Mouse (Mus musculus): ENCODE results near the gene Ndufs2. TPM values are rescaled to one million over a fixed set of nuclear protein-coding genes. Genes with fewer than 3 reads are reported as not detected.
A peak's percentile ranks its signal among the peaks of the same experiment; 100 is the strongest.

The Ndufs2 gene
- polyA plus RNA-seq, 1 experiment, result 154 TPM

- Histone ChIP-seq H3K4me3 (ENCODE audit: control insufficient read depth, insufficient read depth, low read length) (no peak overlapping the region), H3K4me1 (replicated peaks; ENCODE audit: control insufficient read depth, insufficient read depth, low read length) (peaks cover 8% of the 10 kb centered on the region), H3K27me3 (ENCODE audit: control insufficient read depth, insufficient read depth, low read length) (no peaks in the 10 kb centered on the region), H3K36me3 (ENCODE audit: control insufficient read depth, insufficient read depth, low read length) (peaks cover 8% of the 10 kb centered on the region), H3K27ac (ENCODE audit: control insufficient read depth, insufficient read depth, low read length) (no peak overlapping the region)
- WGBS, result 73% methylated on average over 4 of the region's 4 CpGs
- TF ChIP-seq POLR2A (IDR thresholded peaks at IDR 0.05; ENCODE audit: control insufficient read depth, extremely low read depth, insufficient read depth, low read length, poor library complexity) (no peak), CTCF (IDR thresholded peaks at IDR 0.05; ENCODE audit: borderline replicate concordance, control insufficient read depth, extremely low read depth, insufficient read depth, low read length, poor library complexity) (no peak)
- no peak for DNase-seq
These were observed 37.1 kb upstream of the Ndufs2 start for GRCm38 (mm10) chr1:171288328-171288727.

- H3K4me3 ChIP-seq (ENCODE audit: control insufficient read depth, insufficient read depth, low read length), result peak within 1 kb of the TSS; percentile 94
- H3K27me3 ChIP-seq (ENCODE audit: control insufficient read depth, insufficient read depth, low read length), result no peaks in the 10 kb centered on the region
- WGBS, result 2% methylated on average over 49 of the region's 49 CpGs
- H3K27ac ChIP-seq (ENCODE audit: control insufficient read depth, insufficient read depth, low read length), result no peak within 1 kb of the TSS
- peaks cover 8% of the 10 kb centered on the region for H3K4me1 ChIP-seq (replicated peaks; ENCODE audit: control insufficient read depth, insufficient read depth, low read length)
- DNase-seq, result peak; percentile 92
- H3K36me3 ChIP-seq (ENCODE audit: control insufficient read depth, insufficient read depth, low read length), result peaks cover 8% of the 10 kb centered on the region
- TF ChIP-seq POLR2A (IDR thresholded peaks at IDR 0.05; ENCODE audit: control insufficient read depth, extremely low read depth, insufficient read depth, low read length, poor library complexity), result peak; percentile 76
- 0 out of 2 replicates have a peak, but pooled peaks have one; percentile 24 for TF ChIP-seq CTCF (IDR thresholded peaks at IDR 0.05; ENCODE audit: borderline replicate concordance, control insufficient read depth, extremely low read depth, insufficient read depth, low read length, poor library complexity)
These were observed 36.2 kb upstream of the Ndufs2 start, which contains the start of gene Usp21 for GRCm38 (mm10) chr1:171287136-171288081. Gene Usp21 (minus strand): TSS chr1:171287991.

- Histone ChIP-seq H3K27ac (ENCODE audit: control insufficient read depth, insufficient read depth, low read length) (no peak overlapping the region), H3K27me3 (ENCODE audit: control insufficient read depth, insufficient read depth, low read length) (no peaks in the 10 kb centered on the region), H3K36me3 (ENCODE audit: control insufficient read depth, insufficient read depth, low read length) (peaks cover 8% of the 10 kb centered on the region), H3K4me3 (ENCODE audit: control insufficient read depth, insufficient read depth, low read length) (no peak overlapping the region), H3K4me1 (replicated peaks; ENCODE audit: control insufficient read depth, insufficient read depth, low read length) (peaks cover 12% of the 10 kb centered on the region)
- no peak for DNase-seq
- TF ChIP-seq POLR2A (IDR thresholded peaks at IDR 0.05; ENCODE audit: control insufficient read depth, extremely low read depth, insufficient read depth, low read length, poor library complexity), result no peak
- no peak for TF ChIP-seq CTCF (IDR thresholded peaks at IDR 0.05; ENCODE audit: borderline replicate concordance, control insufficient read depth, extremely low read depth, insufficient read depth, low read length, poor library complexity)
- 96% methylated on average over 19 of the region's 19 CpGs for WGBS
These were observed 35.3 kb upstream of the Ndufs2 start for GRCm38 (mm10) chr1:171286517-171286916.

- 84% methylated on average over 20 of the region's 20 CpGs for WGBS
- no peak for TF ChIP-seq POLR2A (IDR thresholded peaks at IDR 0.05; ENCODE audit: control insufficient read depth, extremely low read depth, insufficient read depth, low read length, poor library complexity)
- TF ChIP-seq CTCF (IDR thresholded peaks at IDR 0.05; ENCODE audit: borderline replicate concordance, control insufficient read depth, extremely low read depth, insufficient read depth, low read length, poor library complexity), result no peak
- H3K4me1 ChIP-seq (replicated peaks; ENCODE audit: control insufficient read depth, insufficient read depth, low read length), result peaks cover 14% of the 10 kb centered on the region
- no peak overlapping the region for H3K4me3 ChIP-seq (ENCODE audit: control insufficient read depth, insufficient read depth, low read length)
- H3K36me3 ChIP-seq (ENCODE audit: control insufficient read depth, insufficient read depth, low read length), result peaks cover 8% of the 10 kb centered on the region
- no peaks in the 10 kb centered on the region for H3K27me3 ChIP-seq (ENCODE audit: control insufficient read depth, insufficient read depth, low read length)
- DNase-seq, result no peak
- no peak overlapping the region for H3K27ac ChIP-seq (ENCODE audit: control insufficient read depth, insufficient read depth, low read length)
These were observed 34.1 kb upstream of the Ndufs2 start for GRCm38 (mm10) chr1:171285096-171285892.

GRCm38 (mm10) chr1:171284491-171284890 lies 33.3 kb upstream of the Ndufs2 start:
- Histone ChIP-seq H3K27ac (ENCODE audit: control insufficient read depth, insufficient read depth, low read length) (no peak overlapping the region), H3K4me3 (ENCODE audit: control insufficient read depth, insufficient read depth, low read length) (no peak overlapping the region), H3K36me3 (ENCODE audit: control insufficient read depth, insufficient read depth, low read length) (peaks cover 8% of the 10 kb centered on the region), H3K27me3 (ENCODE audit: control insufficient read depth, insufficient read depth, low read length) (no peaks in the 10 kb centered on the region), H3K4me1 (replicated peaks; ENCODE audit: control insufficient read depth, insufficient read depth, low read length) (peaks cover 21% of the 10 kb centered on the region)
- DNase-seq, result no peak
- 90% methylated on average over 15 of the region's 15 CpGs for WGBS
- no peak for TF ChIP-seq CTCF (IDR thresholded peaks at IDR 0.05; ENCODE audit: borderline replicate concordance, control insufficient read depth, extremely low read depth, insufficient read depth, low read length, poor library complexity)
- TF ChIP-seq POLR2A (IDR thresholded peaks at IDR 0.05; ENCODE audit: control insufficient read depth, extremely low read depth, insufficient read depth, low read length, poor library complexity), result no peak

Data from thymus, adult 2 months (tissue).